Mouse (Mus musculus) liver, adult 2 months (tissue): ENCODE results near the gene Slc35e3. TPM values are rescaled to one million over a fixed set of nuclear protein-coding genes. Genes with fewer than 3 reads are reported as not detected.
A peak's percentile ranks its signal among the peaks of the same experiment; 100 is the strongest.

Source experiments
- DNase-seq: peaks from one replicate; pipeline ENCODE4 v3.0.0-alpha.2; 2011; ENCODE audit warnings: low read depth, low spot score; ENCODE audit errors: extremely low read depth
- H3K27ac ChIP-seq: fragments of 200-500 bp; replicated peaks from 2 replicates; pipeline ENCODE4 v1.5.1; 2012; ENCODE audit warnings: low read depth, mild to moderate bottlenecking, control low read depth, inconsistent platforms, low read length; ENCODE audit not compliant: insufficient read depth
- H3K27me3 ChIP-seq: fragments of 200-500 bp; 2 replicates; pipeline ENCODE4 v1.6.1; 2012; ENCODE audit warnings: mild to moderate bottlenecking, moderate library complexity, low read length, inconsistent platforms; ENCODE audit not compliant: control insufficient read depth, insufficient read depth
- H3K36me3 ChIP-seq: fragments of 200-500 bp; 2 replicates; pipeline ENCODE4 v1.6.1; 2012; ENCODE audit warnings: low read length, inconsistent platforms; ENCODE audit not compliant: control insufficient read depth, insufficient read depth
- H3K4me1 ChIP-seq: fragments of 200-500 bp; 2 replicates; pipeline ENCODE4 v1.6.1; 2011; ENCODE audit warnings: low read length; ENCODE audit not compliant: control insufficient read depth, insufficient read depth
- H3K4me3 ChIP-seq: fragments of 200-500 bp; 2 replicates; pipeline ENCODE4 v1.5.1; 2011; ENCODE audit warnings: low read depth, mild to moderate bottlenecking, control low read depth, low read length, moderate library complexity; ENCODE audit not compliant: insufficient read depth
- H3K79me2 ChIP-seq: fragments of 200-500 bp; 2 replicates; pipeline ENCODE4 v1.6.1; 2012; ENCODE audit warnings: inconsistent platforms, mild to moderate bottlenecking, low read length, moderate library complexity; ENCODE audit not compliant: control insufficient read depth, insufficient read depth
- H3K9ac ChIP-seq: fragments of 200-500 bp; 2 replicates; pipeline ENCODE4 v1.6.1; 2012; ENCODE audit warnings: low read depth, mild to moderate bottlenecking, control low read depth, inconsistent platforms, low read length
- CTCF ChIP-seq: fragments of 200-500 bp; IDR thresholded peaks from 2 replicates; pipeline ENCODE4 v1.5.1; 2011; ENCODE audit warnings: low read depth, low read length, control low read depth
- POLR2A ChIP-seq: fragments of 200-500 bp; IDR thresholded peaks from 2 replicates; pipeline ENCODE4 v1.6.1; 2011; ENCODE audit warnings: low read length, control low read depth; ENCODE audit not compliant: insufficient read depth; ENCODE audit errors: extremely low read depth
- WGBS: fragments of 180-500 bp; shearing (Covaris S2); methylation state at CpG from one replicate; pipeline ENCODE4 v1.1.7; 2018; 5-methylcytosine and 5-hydroxymethylcytosine counted together
- polyA plus RNA-seq: library from polyadenylated mRNA; depleted of rRNA; stranded (reverse); fragments of >200 nt; gene quantifications from 2 replicates; pipeline ENCODE4 v1.2.3, GENCODE M21; 2012
- total RNA-seq: library from RNA; depleted of rRNA; stranded (reverse); fragments of >200 nt; gene quantifications from 2 replicates; pipeline ENCODE4 v1.2.3, GENCODE M21; 2014

Slc35e3 gene
- total and polyA plus RNA-seq, 2 experiments, result 4.1 to 7.1 TPM

- Histone ChIP-seq H3K9ac (no peak overlapping the region), H3K4me1 (no peaks in the 10 kb centered on the region), H3K36me3 (peaks cover 43% of the 10 kb centered on the region), H3K4me3 (no peak overlapping the region), H3K27ac (no peak overlapping the region), H3K27me3 (no peaks in the 10 kb centered on the region), H3K79me2 (no peaks in the 10 kb centered on the region)
- no peak for DNase-seq
- WGBS, result 95% methylated on average over 11 of the region's 11 CpGs
- no peak for TF ChIP-seq CTCF
- no peak for TF ChIP-seq POLR2A
These were observed 56.7 kb downstream of the Slc35e3 start for GRCm38 (mm10) chr10:117689297-117690100.

GRCm38 (mm10) chr10:117688204-117689151, 57.7 kb downstream of the Slc35e3 start:
- DNase-seq, result no peak
- H3K4me1 ChIP-seq, result no peaks in the 10 kb centered on the region
- H3K79me2 ChIP-seq, result no peaks in the 10 kb centered on the region
- no peak overlapping the region for H3K4me3 ChIP-seq
- peaks cover 37% of the 10 kb centered on the region for H3K36me3 ChIP-seq
- no peak overlapping the region for H3K27ac ChIP-seq
- 85% methylated on average over 13 of the region's 13 CpGs for WGBS
- TF ChIP-seq CTCF (peak; percentile 53), POLR2A (no peak)
- H3K9ac ChIP-seq, result no peak overlapping the region
- no peaks in the 10 kb centered on the region for H3K27me3 ChIP-seq

DNA sequence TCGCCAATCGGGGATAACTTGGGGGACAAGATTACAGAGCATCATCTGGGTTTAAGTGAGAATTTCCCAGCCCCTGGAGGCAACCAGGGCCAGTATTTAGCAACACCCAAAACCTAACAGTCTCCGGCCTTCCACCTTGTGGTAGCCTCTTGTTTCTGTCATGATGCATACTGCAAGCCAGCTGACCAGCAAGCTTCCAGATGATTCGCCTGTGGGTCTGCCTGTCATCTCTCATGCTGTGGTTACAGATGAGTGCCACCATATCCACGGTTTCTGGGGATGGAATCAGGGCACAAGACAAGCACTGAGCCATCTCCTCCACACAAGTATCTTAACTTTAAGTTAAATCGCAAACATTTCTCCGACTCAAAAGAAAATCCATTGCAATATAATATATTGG, 58.6 kb downstream of the Slc35e3 start:
- 93% methylated on average over 7 of the region's 7 CpGs for WGBS
- Histone ChIP-seq H3K27me3 (no peaks in the 10 kb centered on the region), H3K4me1 (no peaks in the 10 kb centered on the region), H3K9ac (no peak overlapping the region), H3K4me3 (no peak overlapping the region), H3K79me2 (no peaks in the 10 kb centered on the region), H3K36me3 (peaks cover 31% of the 10 kb centered on the region), H3K27ac (no peak overlapping the region)
- DNase-seq, result no peak
- TF ChIP-seq CTCF (no peak), POLR2A (no peak)

DNA sequence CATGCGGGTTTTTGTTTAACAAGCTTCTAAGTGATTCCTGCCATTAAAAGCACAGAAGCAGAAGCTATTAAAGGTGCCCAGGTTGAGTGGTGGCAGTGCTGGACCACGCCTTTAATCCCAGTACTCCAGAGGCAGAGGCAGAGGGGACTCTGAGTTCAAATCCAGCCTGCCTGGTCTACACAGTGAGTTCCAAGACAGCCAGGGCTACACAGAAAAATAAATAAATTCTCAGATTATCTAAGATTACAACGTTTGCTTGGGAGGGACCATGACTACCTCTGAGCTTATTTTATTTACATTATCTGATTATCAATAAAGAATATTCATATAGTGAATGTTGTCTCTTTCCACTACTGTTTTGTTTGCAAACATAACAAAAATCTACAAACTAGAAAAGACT, 59.1 kb downstream of the Slc35e3 start:
- H3K79me2 ChIP-seq, result no peaks in the 10 kb centered on the region
- H3K4me1 ChIP-seq, result no peaks in the 10 kb centered on the region
- H3K27me3 ChIP-seq, result no peaks in the 10 kb centered on the region
- peaks cover 26% of the 10 kb centered on the region for H3K36me3 ChIP-seq
- no peak for DNase-seq
- H3K27ac ChIP-seq, result no peak overlapping the region
- H3K9ac ChIP-seq, result no peak overlapping the region
- no peak overlapping the region for H3K4me3 ChIP-seq
- TF ChIP-seq POLR2A (no peak), CTCF (no peak)
- WGBS, result 63% methylated on average over 3 of the region's 3 CpGs

GRCm38 (mm10) chr10:117685849-117686591, 60.1 kb downstream of the Slc35e3 start:
- no peaks in the 10 kb centered on the region for H3K79me2 ChIP-seq
- no peak for DNase-seq
- H3K27me3 ChIP-seq, result no peaks in the 10 kb centered on the region
- no peak for TF ChIP-seq CTCF
- no peak for TF ChIP-seq POLR2A
- 94% methylated on average over 13 of the region's 13 CpGs for WGBS
- peaks cover 18% of the 10 kb centered on the region for H3K36me3 ChIP-seq
- H3K27ac ChIP-seq, result no peak overlapping the region
- H3K9ac ChIP-seq, result no peak overlapping the region
- no peak overlapping the region for H3K4me3 ChIP-seq
- no peaks in the 10 kb centered on the region for H3K4me1 ChIP-seq
